Mouse (Mus musculus) heart, embryonic 12.5 days (tissue): Measurements from ENCODE around the gene Ppox. TPM values are rescaled to one million over a fixed set of nuclear protein-coding genes. Genes with fewer than 3 reads are reported as not detected.

Source experiments
- ATAC-seq: fragments of 200-750 bp; cut with Nextera tagmentation; 2 replicates; pipeline ENCODE4 v1.8.0; 2017; ENCODE audit warnings: moderate TSS enrichment, moderate library complexity; ENCODE audit not compliant: insufficient number of reproducible peaks, low FRiP score
- H3K27ac ChIP-seq: fragments of 300-500 bp; sonication (generic); 2 replicates; pipeline ENCODE4 v1.5.1; 2016; ENCODE audit warnings: mild to moderate bottlenecking, moderate library complexity; ENCODE audit not compliant: poor library complexity, severe bottlenecking
- H3K27me3 ChIP-seq: fragments of 300-500 bp; sonication (generic); replicated peaks from 2 replicates; pipeline ENCODE4 v1.6.1; 2016; ENCODE audit warnings: mild to moderate bottlenecking, moderate library complexity
- H3K36me3 ChIP-seq: fragments of 300-500 bp; sonication (generic); 2 replicates; pipeline ENCODE4 v1.6.1; 2016; ENCODE audit warnings: mild to moderate bottlenecking, moderate library complexity
- H3K4me1 ChIP-seq: fragments of 300-500 bp; sonication (generic); replicated peaks from 2 replicates; pipeline ENCODE4 v1.6.1; 2016; ENCODE audit warnings: mild to moderate bottlenecking
- H3K4me2 ChIP-seq: fragments of 300-500 bp; sonication (generic); 2 replicates; pipeline ENCODE4 v1.6.1; 2016; ENCODE audit warnings: mild to moderate bottlenecking, moderate library complexity
- H3K4me3 ChIP-seq: fragments of 300-500 bp; sonication (generic); 2 replicates; pipeline ENCODE4 v1.5.1; 2016; ENCODE audit warnings: mild to moderate bottlenecking
- H3K9ac ChIP-seq: fragments of 300-500 bp; sonication (generic); 2 replicates; pipeline ENCODE4 v1.6.1; 2016; ENCODE audit warnings: mild to moderate bottlenecking, moderate library complexity
- H3K9me3 ChIP-seq: fragments of 300-500 bp; sonication (generic); replicated peaks from 2 replicates; pipeline ENCODE4 v1.6.1; 2016; ENCODE audit warnings: mild to moderate bottlenecking, moderate library complexity
- WGBS: fragments of 180-500 bp; shearing (Covaris S2); methylation state at CpG from one replicate; pipeline ENCODE4 v1.1.7; 2016; 5-methylcytosine and 5-hydroxymethylcytosine counted together
- polyA plus RNA-seq: library from polyadenylated mRNA; unstranded; fragments of >200 nt; fragmentation: Nextera tagmentation; extraction: Ambion mirVana; gene quantifications from 2 replicates; pipeline ENCODE4 v1.2.1, GENCODE M21; 2016

Ppox gene
- polyA plus RNA-seq, 1 experiment from 2014 or later: 55.4 TPM

- WGBS: 87% methylated on average over 20 of the region's 20 CpGs
- no peak overlapping the region for H3K4me2 ChIP-seq
- H3K4me3 ChIP-seq: no peak overlapping the region
- no peaks in the 10 kb centered on the region for H3K9me3 ChIP-seq
- peaks cover 62% of the 10 kb centered on the region for H3K36me3 ChIP-seq
- ATAC-seq: no peak
- peak overlapping the region; percentile 39; the same call in 1 of the 2 replicates for H3K9ac ChIP-seq
- peaks cover 24% of the 10 kb centered on the region for H3K4me1 ChIP-seq
- no peaks in the 10 kb centered on the region for H3K27me3 ChIP-seq
- no peak overlapping the region for H3K27ac ChIP-seq
These were observed 4.3 kb upstream of the Ppox start for GRCm38 (mm10) chr1:171285096-171285892.

DNA sequence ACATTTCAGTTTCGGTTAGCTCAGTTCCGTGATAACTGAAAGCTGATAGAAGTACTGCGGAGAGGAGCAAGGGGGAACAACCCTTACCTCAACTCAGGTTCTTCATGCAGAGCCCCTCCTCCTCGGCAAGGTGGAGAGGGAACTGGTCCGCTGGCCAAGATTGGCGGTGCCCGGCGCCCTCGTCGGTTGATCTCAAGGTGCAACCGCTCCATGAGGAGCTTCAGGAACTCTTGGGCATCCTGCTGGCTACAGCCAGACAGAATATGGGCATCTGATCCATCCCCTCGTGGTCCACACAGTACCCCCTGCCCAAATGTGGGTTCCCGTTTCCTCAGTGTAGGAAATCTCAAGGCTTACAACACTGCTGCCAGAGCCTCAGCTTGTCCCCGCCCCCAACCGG lies 3.5 kb upstream of the Ppox start:
- H3K4me2 ChIP-seq: no peak overlapping the region
- peaks cover 55% of the 10 kb centered on the region for H3K36me3 ChIP-seq
- WGBS: 88% methylated on average over 15 of the region's 15 CpGs
- H3K9me3 ChIP-seq: no peaks in the 10 kb centered on the region
- no peak for ATAC-seq
- no peak overlapping the region for H3K9ac ChIP-seq
- H3K4me3 ChIP-seq: no peak overlapping the region
- H3K27ac ChIP-seq: no peak overlapping the region
- H3K27me3 ChIP-seq: no peaks in the 10 kb centered on the region
- H3K4me1 ChIP-seq: peaks cover 32% of the 10 kb centered on the region

- H3K27me3 ChIP-seq: no peaks in the 10 kb centered on the region
- no peak overlapping the region for H3K27ac ChIP-seq
- no peak for ATAC-seq
- 91% methylated on average over 18 of the region's 18 CpGs for WGBS
- no peaks in the 10 kb centered on the region for H3K9me3 ChIP-seq
- peaks cover 32% of the 10 kb centered on the region for H3K4me1 ChIP-seq
- H3K9ac ChIP-seq: no peak overlapping the region
- peaks cover 52% of the 10 kb centered on the region for H3K36me3 ChIP-seq
- no peak overlapping the region for H3K4me2 ChIP-seq
- H3K4me3 ChIP-seq: no peak overlapping the region
These were observed 2.5 kb upstream of the Ppox start for GRCm38 (mm10) chr1:171283188-171284160.

GRCm38 (mm10) chr1:171282086-171282805 lies 1.3 kb upstream of the Ppox start:
- 73% methylated on average over 18 of the region's 18 CpGs for WGBS
- H3K27ac ChIP-seq: peak overlapping the region; percentile 90; the same call in 1 of the 2 replicates
- peaks cover 60% of the 10 kb centered on the region for H3K36me3 ChIP-seq
- H3K9ac ChIP-seq: peak overlapping the region; percentile 30
- H3K9me3 ChIP-seq: no peaks in the 10 kb centered on the region
- no peaks in the 10 kb centered on the region for H3K27me3 ChIP-seq
- H3K4me1 ChIP-seq: peaks cover 28% of the 10 kb centered on the region
- ATAC-seq: no peak
- peak overlapping the region; percentile 82 for H3K4me2 ChIP-seq
- H3K4me3 ChIP-seq: peak overlapping the region; percentile 72

- Histone ChIP-seq H3K27ac (peak overlapping the region; percentile 90), H3K9me3 (no peaks in the 10 kb centered on the region), H3K36me3 (peaks cover 64% of the 10 kb centered on the region), H3K27me3 (no peaks in the 10 kb centered on the region), H3K4me3 (peak overlapping the region; percentile 72), H3K4me2 (peak overlapping the region; percentile 82), H3K4me1 (peaks cover 21% of the 10 kb centered on the region), H3K9ac (peak overlapping the region; percentile 85)
- WGBS: 0% methylated on average over 10 of the region's 10 CpGs
- peak; percentile 66 for ATAC-seq
These were observed 540 bp upstream of the Ppox start for GRCm38 (mm10) chr1:171281528-171281923.

DNA sequence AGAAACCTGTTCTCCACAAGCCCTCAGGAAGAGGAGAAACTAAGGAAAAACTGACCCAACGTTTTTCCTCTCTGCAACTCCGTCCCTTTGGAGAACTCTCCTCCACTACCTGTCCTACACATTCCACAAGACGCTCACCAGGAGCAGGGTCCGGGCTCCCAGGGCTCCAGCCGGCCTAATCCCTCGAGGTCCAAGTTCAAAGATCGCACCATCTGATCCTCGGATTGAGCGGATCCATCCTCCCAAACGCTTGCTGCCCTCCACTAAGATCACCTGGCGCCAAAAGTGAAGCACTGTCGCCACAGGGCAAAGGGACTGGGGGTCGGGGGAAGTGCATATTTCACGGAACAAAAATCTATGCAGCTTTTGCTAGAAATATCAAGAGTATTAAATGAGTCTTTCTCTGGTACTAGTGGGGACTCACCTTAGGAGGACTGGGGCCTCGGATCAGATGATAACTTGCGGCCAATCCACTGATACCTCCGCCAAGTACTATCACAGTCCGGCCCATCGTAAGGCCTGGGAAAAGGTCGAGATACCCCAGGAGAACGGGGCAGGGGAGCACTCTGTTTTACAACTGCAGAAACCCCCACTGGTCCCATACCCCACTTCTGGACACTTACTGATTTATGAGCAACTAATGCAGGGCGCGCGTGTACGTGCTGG lies 603 bp downstream of the Ppox start:
- Histone ChIP-seq H3K4me2 (peak overlapping the region; percentile 82), H3K4me1 (peaks cover 16% of the 10 kb centered on the region), H3K36me3 (peaks cover 65% of the 10 kb centered on the region), H3K27ac (peak overlapping the region; percentile 45), H3K9ac (peak overlapping the region; percentile 84), H3K9me3 (no peaks in the 10 kb centered on the region), H3K4me3 (peak overlapping the region; percentile 72), H3K27me3 (no peaks in the 10 kb centered on the region)
- peak; percentile 11 for ATAC-seq
- WGBS: 1% methylated on average over 25 of the region's 25 CpGs

DNA sequence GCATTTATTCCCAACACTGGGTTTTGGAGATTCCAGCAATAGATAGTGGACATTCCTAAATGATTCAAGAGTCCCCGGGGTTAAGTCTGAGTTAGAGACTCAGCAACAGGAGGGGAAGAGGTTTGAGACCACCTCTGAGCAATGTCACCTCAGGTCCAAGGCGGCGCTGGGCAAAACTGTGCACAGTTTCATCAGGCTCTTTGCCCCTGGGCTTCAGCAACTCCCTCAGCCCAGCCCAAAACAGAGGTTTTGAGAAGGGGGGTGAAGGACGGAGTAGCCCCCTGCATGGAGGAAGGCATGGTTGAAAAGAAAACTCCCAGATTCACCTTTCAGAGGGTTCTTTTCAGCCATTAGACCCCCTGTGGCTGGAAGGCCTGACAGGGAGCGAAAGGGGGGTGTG lies 1.3 kb downstream of the Ppox start:
- no peaks in the 10 kb centered on the region for H3K9me3 ChIP-seq
- no peak for ATAC-seq
- H3K27me3 ChIP-seq: no peaks in the 10 kb centered on the region
- peak overlapping the region; percentile 72 for H3K4me3 ChIP-seq
- H3K4me1 ChIP-seq: peaks cover 16% of the 10 kb centered on the region
- peak overlapping the region; percentile 84 for H3K9ac ChIP-seq
- peaks cover 65% of the 10 kb centered on the region for H3K36me3 ChIP-seq
- H3K27ac ChIP-seq: no peak overlapping the region
- peak overlapping the region; percentile 82 for H3K4me2 ChIP-seq
- 56% methylated on average over 5 of the region's 5 CpGs for WGBS

- 84% methylated on average over 14 of the region's 14 CpGs for WGBS
- H3K9ac ChIP-seq: peak overlapping the region; percentile 84
- H3K4me3 ChIP-seq: peak overlapping the region; percentile 72
- no peak for ATAC-seq
- no peak overlapping the region for H3K27ac ChIP-seq
- peaks cover 67% of the 10 kb centered on the region for H3K36me3 ChIP-seq
- H3K9me3 ChIP-seq: no peaks in the 10 kb centered on the region
- H3K4me1 ChIP-seq: peaks cover 16% of the 10 kb centered on the region
- H3K27me3 ChIP-seq: no peaks in the 10 kb centered on the region
- H3K4me2 ChIP-seq: peak overlapping the region; percentile 82
These were observed 1.8 kb downstream of the Ppox start for GRCm38 (mm10) chr1:171279012-171279705.

DNA sequence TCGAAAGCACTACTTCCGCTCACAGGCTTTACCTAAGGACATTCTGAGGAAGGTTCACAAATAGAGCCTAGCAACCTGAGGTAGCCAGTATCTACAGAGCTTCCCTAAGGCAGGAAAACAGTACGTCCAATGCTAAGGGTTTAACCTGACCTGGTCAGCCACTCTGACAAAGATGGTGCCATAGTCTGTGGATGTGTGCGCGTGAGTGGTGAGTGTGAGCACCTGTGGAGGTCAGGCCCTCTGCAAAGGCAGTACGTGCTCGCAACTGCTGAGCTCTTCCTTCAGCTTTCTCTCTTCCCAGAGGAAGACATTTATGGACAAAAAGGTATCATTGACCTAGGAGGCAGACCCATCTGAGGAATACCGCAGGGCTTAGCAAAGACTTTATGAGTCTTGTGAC lies 2.5 kb downstream of the Ppox start:
- H3K4me3 ChIP-seq: no peak overlapping the region
- H3K27ac ChIP-seq: no peak overlapping the region
- H3K36me3 ChIP-seq: peaks cover 69% of the 10 kb centered on the region
- H3K9me3 ChIP-seq: no peaks in the 10 kb centered on the region
- no peak overlapping the region for H3K9ac ChIP-seq
- H3K4me1 ChIP-seq: peaks cover 16% of the 10 kb centered on the region
- no peaks in the 10 kb centered on the region for H3K27me3 ChIP-seq
- WGBS: 93% methylated on average over 8 of the region's 8 CpGs
- ATAC-seq: no peak
- H3K4me2 ChIP-seq: no peak overlapping the region

GRCm38 (mm10) chr1:171277736-171278135 lies 3.2 kb downstream of the Ppox start:
- no peak overlapping the region for H3K27ac ChIP-seq
- no peaks in the 10 kb centered on the region for H3K9me3 ChIP-seq
- no peak overlapping the region for H3K4me2 ChIP-seq
- WGBS: 88% methylated on average over 10 of the region's 10 CpGs
- H3K36me3 ChIP-seq: peaks cover 69% of the 10 kb centered on the region
- H3K4me3 ChIP-seq: no peak overlapping the region
- no peak for ATAC-seq
- H3K9ac ChIP-seq: no peak overlapping the region
- H3K27me3 ChIP-seq: no peaks in the 10 kb centered on the region
- H3K4me1 ChIP-seq: peaks cover 16% of the 10 kb centered on the region
